Mouse (Mus musculus) megakaryocyte progenitor cell, adult 5-6 weeks (primary cell): ENCODE measurements around the gene Pld6. TPM values are rescaled to one million over a fixed set of nuclear protein-coding genes. Genes with fewer than 3 reads are reported as not detected.

ENCODE experiments used
- ATAC-seq: replicated peaks from 2 replicates; pipeline ENCODE4 v1.8.0; 2016; ENCODE audit warnings: mild to moderate bottlenecking, moderate TSS enrichment, inconsistent platforms; ENCODE audit not compliant: poor library complexity
- total RNA-seq, 2 experiments: library from RNA; stranded (forward) in 1 of 2; stranded (reverse) in 1 of 2; fragments of 157-497, 149-512 nt in 1 of 2; fragments of 200-1000 nt in 1 of 2; gene quantifications; 2 replicates each; pipeline versions ENCODE4 v1.2.3 to v1.2.4; 2015 to 2017

The Pld6 gene
- total RNA-seq (2015) (0.37 and 1.1 TPM in 2 replicates), total RNA-seq (2017) (0.91 and 1.3 TPM in 2 replicates)

DNA sequence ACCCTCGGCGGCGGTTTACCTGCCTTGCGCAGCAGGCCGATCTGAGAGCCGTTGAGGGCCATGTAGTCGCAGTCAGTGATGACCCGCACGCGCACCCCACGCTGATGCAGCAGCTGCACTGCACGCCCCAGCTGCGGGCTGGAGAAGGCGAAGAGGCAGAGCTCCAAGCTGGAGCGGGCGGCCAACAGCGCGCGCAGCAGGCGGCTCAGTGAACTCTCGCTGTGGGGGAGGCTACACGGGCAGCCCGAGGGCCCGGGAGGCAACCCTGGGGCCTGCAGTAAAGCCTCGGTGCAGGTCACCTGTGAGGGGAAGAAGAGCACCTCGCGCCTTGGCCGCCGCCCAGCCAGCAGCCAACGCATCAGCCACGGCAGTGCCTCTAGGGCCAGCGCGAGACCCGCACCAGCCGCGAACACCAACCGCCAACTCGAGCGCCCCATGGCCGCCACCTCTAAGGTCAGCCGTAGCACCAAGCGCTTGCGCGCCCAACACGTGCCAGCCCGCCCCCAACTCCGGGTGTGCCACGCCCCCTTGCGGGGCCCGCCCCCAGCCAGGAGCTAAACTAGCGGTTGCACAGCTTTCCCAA lies at the start of gene Pld6:
Pld6 (minus strand) TSS at position 447 of the 583 bp plus-strand sequence.
- ATAC-seq, result peak; percentile 91

GRCm38 (mm10) chr11:59821625-59822024 lies 34.2 kb upstream of the Pld6 start:
- no peak for ATAC-seq

DNA sequence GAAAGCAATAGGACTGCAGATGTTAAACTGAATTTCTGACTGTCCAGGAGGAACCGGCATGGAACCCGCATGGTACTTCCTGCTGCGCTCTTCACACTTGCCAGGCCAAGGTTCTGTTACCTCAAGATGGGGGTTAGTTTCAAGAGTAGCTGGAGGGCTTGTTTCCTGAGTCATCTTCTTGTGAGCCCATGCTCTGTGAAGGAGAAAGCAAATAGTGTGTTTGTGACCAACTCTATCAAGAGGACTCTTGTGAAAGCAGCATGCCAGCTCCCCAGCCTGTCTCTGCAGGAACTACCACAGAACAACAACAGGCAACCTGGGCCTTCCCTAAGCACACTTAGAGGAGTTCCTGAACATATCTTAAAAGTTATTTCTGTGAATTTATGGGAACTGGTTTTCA lies 30.5 kb upstream of the Pld6 start:
- ATAC-seq, result no peak

- no peak for ATAC-seq
Measured at GRCm38 (mm10) chr11:59815482-59816065, 28.1 kb upstream of the Pld6 start.

- ATAC-seq, result no peak
Measured at GRCm38 (mm10) chr11:59814936-59815335, 27.5 kb upstream of the Pld6 start.

DNA sequence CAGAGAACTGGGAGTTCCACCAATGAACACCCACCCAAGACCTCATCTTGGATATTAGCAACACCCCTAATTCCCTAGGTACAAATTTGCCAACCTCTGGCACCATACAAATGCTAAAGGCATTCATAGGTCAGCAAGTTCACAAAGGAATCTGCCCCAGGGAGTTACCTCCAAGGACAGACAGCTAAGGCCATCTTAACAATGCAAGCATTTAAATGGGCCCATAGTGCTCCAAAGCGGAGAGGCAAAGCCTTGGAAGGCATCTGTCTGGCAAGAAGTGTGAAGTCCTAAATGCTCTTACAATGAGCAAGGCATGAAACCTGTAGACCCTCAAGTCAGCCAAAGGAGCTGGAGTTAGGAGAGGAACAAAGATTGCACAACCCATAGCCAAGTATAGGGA lies 26.9 kb upstream of the Pld6 start:
- no peak for ATAC-seq

GRCm38 (mm10) chr11:59813276-59813675 lies 25.8 kb upstream of the Pld6 start:
- no peak for ATAC-seq

GRCm38 (mm10) chr11:59811211-59811610 lies 23.8 kb upstream of the Pld6 start:
- no peak for ATAC-seq

DNA sequence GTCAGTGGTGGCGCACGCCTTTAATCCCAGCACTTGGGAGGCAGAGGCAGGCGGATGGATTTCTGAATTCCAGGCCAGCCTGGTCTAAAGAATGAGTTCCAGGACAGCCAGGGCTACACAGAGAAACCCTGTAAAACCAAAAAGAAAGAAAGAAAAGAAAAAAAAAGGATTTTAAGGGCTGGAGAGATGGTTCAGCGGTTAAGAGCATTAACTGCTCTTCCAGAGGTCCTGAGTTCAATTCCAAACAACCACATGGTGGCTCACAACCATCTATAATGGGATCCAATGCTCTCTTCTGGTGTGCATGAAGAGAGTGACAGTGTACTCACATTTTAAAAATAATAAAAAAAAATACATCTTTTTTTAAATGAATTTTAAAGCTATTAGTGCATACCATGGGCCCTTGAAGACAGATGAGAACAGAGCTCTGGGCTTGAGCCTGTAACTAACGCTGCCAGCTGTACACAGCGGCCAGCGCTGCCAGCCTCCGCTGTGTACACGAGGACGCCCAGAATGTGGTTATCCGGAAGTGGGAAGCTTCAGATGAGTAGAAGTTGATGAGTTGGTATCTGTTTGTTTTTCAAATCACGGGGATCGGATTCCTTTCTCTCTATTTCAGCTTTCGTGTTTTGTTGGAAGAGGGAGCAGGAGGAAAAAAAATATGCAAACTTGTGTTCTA lies 23.2 kb upstream of the Pld6 start:
- ATAC-seq, result no peak

DNA sequence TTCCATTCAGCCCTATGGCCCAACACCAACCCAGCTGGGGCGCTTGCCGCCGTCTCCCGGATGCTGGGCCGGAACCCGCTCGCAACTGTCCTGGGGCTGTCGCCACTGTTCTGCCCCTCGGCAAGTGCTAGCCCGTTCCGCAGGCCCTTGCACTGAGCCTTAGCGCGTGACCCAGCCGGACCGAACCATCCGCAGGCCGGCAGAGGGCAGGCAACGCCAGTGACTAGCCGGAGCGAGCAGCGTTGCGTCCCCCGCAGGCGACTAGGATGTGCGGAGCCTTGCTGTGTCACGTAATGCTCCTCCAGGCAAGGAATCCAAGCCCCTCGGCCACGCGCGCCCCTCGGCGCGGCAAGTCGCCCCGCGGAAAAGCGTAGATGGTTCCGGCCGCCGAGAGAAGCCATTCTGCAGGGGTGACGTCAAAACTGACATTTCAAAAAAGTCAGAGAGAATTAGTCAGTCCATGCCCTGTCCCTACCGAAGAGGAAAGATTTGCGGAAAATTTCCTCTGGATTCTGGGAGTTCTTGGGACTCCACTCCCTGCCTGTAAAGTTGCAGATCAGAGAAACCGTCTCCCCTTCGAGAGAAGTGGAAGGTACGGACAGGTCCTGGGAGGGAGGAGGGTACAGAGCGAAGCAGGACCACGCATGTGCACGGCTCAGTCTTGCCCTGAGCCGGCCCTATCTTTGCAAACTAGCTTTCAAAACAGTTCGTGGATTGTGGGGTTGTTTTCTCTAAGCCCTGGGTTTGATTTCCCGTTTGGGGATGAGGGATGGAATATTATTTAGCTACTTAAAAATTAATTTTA lies 22.4 kb upstream of the Pld6 start, which contains the start of gene Flcn:
Flcn (minus strand) TSS at position 347 of the 805 bp plus-strand sequence.
- peak; percentile 79 for ATAC-seq

DNA sequence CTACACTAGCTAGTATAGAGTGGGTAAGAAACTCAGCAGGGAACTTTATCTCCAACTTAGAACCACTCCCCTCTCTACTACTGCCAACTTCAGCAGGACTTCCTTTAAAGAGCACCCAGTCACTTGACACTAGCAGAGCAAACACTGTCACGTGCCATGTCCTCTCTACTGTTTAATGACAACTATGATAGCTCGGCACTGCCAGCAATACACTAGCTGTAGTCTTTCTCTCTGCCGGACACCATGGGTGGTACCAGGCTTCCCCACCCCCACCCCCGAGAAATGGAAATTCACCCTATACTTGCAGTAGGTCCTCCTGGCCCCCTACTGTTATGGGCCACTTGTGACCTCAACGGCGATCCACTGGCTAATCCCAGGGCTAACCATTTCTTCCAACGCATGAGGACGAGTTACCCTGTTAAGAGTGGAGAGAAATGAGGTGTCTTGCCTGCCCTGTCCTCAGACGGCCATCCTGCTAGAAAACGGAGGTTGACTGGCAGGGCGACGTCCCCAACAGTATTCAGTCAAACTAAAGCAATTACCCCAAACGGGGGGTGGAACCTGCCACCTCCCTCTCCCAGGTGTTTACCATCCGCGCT lies 21.7 kb upstream of the Pld6 start:
- peak; percentile 76 for ATAC-seq

GRCm38 (mm10) chr11:59808170-59808960 lies 20.9 kb upstream of the Pld6 start:
- no peak for ATAC-seq

DNA sequence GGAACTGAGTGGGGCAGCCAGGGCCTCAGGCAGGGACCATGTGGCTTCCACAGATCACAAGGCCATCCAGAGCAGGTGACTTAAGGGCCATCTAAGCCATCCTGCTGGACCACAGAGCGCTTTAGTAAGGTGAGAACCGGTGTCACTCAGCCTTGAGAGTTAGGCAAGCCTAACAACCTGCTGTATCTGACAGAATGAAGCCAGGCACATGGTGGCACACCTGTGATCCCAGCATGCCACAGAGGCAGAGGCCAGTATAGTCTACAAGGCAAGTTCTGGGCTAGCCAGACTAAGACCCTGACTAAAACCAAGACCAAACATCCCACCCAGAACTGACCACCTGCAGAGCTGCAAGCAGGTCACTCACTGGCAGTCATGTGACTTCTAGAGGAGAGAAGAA lies 18.2 kb upstream of the Pld6 start:
- ATAC-seq, result no peak

DNA sequence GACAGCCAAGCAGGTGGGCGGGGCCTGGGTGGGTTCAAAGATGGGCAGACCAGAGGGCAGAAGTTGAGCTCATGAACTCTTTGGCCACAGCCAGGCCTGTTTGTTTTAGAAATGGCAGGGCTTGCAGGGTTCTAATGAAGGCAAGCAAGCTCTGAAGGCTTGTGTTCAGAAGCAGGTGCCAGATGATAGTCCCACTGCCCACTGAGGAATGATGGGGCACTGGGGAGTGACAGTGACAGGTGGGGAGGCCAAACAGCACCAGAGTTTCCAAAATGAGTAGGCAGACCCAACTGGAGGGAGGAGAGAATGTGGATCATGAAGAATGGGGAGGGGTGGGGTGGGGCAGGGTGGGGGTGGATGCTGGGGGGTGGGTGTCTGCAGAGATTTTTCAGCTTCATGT lies 17.8 kb upstream of the Pld6 start:
- no peak for ATAC-seq

DNA sequence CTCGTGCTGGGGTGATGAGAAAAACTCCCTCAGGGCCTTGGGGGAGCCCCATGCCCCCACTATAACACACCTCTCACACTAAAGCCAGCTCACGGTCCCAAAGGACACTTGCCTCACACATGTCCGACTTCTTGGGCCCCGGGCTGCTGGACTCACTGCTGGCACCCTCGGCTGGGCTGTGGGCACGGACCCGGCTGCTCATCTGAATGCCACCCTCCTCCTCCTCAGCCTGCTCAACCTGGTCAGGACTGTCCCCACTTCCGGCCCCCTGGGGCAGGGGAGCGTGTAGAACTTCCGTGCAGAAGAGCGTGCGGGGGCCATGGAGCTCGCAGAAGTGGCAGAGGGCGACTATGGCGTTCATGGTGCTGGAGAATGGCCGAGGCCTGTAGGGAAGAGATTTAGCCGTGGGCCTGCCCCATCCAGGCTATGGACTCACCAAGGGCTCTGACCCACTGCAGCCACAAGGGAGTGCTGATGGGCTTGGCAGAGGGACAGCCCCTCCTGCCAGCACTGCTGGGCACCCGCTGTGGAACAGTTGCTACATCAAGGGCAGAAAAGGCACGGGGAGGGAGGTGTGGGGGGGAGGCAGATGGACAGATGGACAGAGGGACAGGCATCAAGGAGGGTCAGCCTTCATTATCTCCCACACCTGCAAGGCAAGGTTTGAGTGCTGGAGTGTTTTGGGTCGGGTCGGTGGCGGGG lies 17.1 kb upstream of the Pld6 start:
- ATAC-seq, result no peak

- no peak for ATAC-seq
Measured at GRCm38 (mm10) chr11:59803516-59803915, 16.1 kb upstream of the Pld6 start.

DNA sequence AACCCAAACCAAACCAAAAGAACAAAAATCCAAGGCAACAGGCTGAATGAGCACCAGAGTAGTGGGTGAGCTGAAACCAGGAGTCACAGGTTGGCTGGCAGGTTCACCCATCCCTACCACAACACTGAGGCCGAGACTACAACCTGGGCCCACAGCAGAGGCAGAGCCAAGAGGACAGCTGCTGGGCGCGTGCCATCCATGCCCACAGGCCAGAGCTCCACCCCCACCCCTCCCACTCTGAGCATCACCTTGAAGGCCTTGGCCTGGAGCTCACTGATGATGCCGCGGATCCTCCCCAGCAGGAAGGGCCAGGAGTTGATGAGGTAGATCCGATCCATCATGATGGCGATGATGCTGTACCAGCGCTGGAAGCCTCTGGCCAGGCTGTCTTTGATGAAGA lies 14.4 kb upstream of the Pld6 start:
- no peak for ATAC-seq

DNA sequence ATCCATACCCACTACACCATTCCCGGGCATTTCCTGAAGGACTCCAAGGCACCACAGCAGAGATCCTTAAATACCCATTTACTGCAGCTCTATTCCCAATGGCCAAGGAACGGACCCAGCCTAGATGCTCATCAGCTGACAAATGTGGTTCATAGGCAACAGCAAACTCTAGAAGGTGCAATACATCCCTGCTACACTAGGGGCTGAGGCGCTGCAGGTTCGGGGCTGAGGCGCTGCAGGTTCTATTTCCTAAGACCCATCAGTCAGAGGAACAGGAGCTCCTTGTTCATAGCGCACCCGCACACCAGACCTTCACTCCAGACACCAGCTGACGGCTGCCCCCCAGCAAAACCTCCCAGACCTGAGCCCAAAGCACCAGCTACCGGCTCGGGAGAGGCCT lies 13.0 kb upstream of the Pld6 start:
- peak; percentile 55; the same call in 1 of the 2 replicates for ATAC-seq

DNA sequence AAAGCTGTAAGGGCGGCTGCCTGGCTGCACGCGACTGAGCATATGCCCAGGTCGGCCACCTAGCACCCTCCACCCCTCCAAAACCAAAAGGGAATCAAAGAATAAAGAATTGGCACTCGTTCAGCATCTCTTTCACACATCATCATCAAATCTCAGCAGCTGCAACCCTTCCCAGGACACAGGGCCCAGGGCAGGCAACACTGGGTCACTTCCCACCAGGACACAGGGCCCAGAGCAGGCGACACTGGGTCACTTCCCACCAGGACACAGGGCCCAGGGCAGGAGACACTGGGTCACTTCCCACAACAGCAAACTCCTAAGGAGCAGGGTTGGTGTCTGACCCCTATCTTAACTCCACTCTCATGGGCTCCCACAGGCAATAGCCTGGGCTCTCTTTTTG lies 5.9 kb upstream of the Pld6 start:
- no peak for ATAC-seq

GRCm38 (mm10) chr11:59789311-59789710 lies 1.9 kb upstream of the Pld6 start:
- ATAC-seq, result no peak
